Mouse (Mus musculus) ES-Bruce4 (cell line): ENCODE measurements at regions not wholly inside any gene's neighbourhood (a gene's known extent, or its start where the extent isn't known, plus 50 kb on each side); places are given as distances from the start of the nearest gene placed in this dataset.

Experiments
- CTCF ChIP-seq: IDR thresholded peaks from one replicate; pipeline ENCODE4 v1.8.1; 2011; ENCODE audit warnings: low read depth, low read length
- EP300 ChIP-seq: IDR thresholded peaks from 2 replicates; pipeline ENCODE4 v1.6.1; 2011; ENCODE audit warnings: low read depth, low read length; ENCODE audit not compliant: insufficient read depth
- POLR2A ChIP-seq: IDR thresholded peaks from one replicate; pipeline ENCODE4 v1.8.1; 2011; ENCODE audit warnings: low read length; ENCODE audit not compliant: insufficient read depth

- TF ChIP-seq CTCF (no peak), POLR2A (no peak), EP300 (no peak)
Measured at GRCm38 (mm10) chr2:101256464-101256863, 368.1 kb upstream of the Rag2 start.
